Mouse (Mus musculus): ENCODE data around the gene Zbtb33. TPM values are rescaled to one million over a fixed set of nuclear protein-coding genes. Genes with fewer than 3 reads are reported as not detected.

Gene Zbtb33
- polyA plus RNA-seq, 1 experiment, result 7.9 TPM

- no peak for DNase-seq
- Histone ChIP-seq H3K27me3 (ENCODE audit: control insufficient read depth, insufficient read depth, low read length) (no peaks in the 10 kb centered on the region), H3K4me3 (replicated peaks; ENCODE audit: insufficient read depth, low read depth, low read length) (no peak overlapping the region), H3K27ac (ENCODE audit: insufficient read depth, low read length) (no peak overlapping the region), H3K4me1 (ENCODE audit: control insufficient read depth, insufficient read depth, low read length) (no peaks in the 10 kb centered on the region)
- TF ChIP-seq POLR2A (IDR thresholded peaks at IDR 0.05; ENCODE audit: borderline replicate concordance, insufficient read depth, low read length) (no peak), CTCF (IDR thresholded peaks at IDR 0.05; ENCODE audit: borderline replicate concordance, insufficient read depth, low read depth, low read length) (no peak)
- 78% methylated on average over 1 of the region's 1 CpGs for WGBS
Measured at GRCm38 (mm10) chrX:38229888-38230287, 40.3 kb downstream of the Zbtb33 start.

DNA sequence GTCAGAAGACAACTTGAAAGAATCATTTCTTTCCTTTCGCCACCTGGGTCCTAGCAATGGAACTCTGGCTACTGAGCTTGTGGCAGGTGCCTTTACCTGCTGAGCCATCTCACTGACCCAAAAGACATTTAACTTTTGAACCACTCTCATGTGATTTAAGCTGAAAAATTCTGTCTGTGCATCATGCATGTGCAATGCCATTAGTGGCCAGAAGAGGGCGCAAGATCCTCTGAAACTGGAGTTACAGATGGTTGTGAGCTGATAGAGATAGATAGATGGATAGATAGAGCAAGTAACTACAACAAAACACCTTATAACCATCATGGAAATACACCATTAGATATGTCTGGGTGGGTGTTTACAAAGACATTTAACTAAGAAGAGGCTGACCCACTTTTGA lies 48.1 kb downstream of the Zbtb33 start:
- TF ChIP-seq CTCF (IDR thresholded peaks at IDR 0.05; ENCODE audit: borderline replicate concordance, insufficient read depth, low read depth, low read length), result no peak
- no peak for TF ChIP-seq POLR2A (IDR thresholded peaks at IDR 0.05; ENCODE audit: borderline replicate concordance, insufficient read depth, low read length)
- Histone ChIP-seq H3K27ac (ENCODE audit: insufficient read depth, low read length) (no peak overlapping the region), H3K4me3 (replicated peaks; ENCODE audit: insufficient read depth, low read depth, low read length) (no peak overlapping the region), H3K4me1 (ENCODE audit: control insufficient read depth, insufficient read depth, low read length) (no peaks in the 10 kb centered on the region), H3K27me3 (ENCODE audit: control insufficient read depth, insufficient read depth, low read length) (no peaks in the 10 kb centered on the region)
- peak in 1 of 2 experiments; percentile 24 for DNase-seq
- 35% methylated on average over 2 of the region's 2 CpGs for WGBS

Other genes starting within 250 kb of the Zbtb33 start
- gene Btg1-ps1, start 171.0 kb upstream of the Zbtb33 start, polyA plus RNA-seq (2012; rRNA removed), result not detected in 2 replicates
- gene Btg1-ps2, start 146.7 kb upstream of the Zbtb33 start, polyA plus RNA-seq (2012; rRNA removed), result not detected in 2 replicates
- gene Rhox10, start 123.3 kb upstream of the Zbtb33 start, polyA plus RNA-seq (2012; rRNA removed), result not detected in 2 replicates
- gene Rhox11, start 104.7 kb upstream of the Zbtb33 start, polyA plus RNA-seq (2012; rRNA removed), result not detected in 2 replicates
- not detected in 2 replicates for gene Rhox12, start 78.9 kb upstream of the Zbtb33 start, polyA plus RNA-seq (2012; rRNA removed)
- gene Rhox13, start 68.6 kb upstream of the Zbtb33 start, polyA plus RNA-seq (2012; rRNA removed), result not detected in 2 replicates
- gene Tmem255a, start 62.6 kb downstream of the Zbtb33 start, polyA plus RNA-seq (2012; rRNA removed), result 44.8 and 51.5 TPM in 2 replicates
- gene Atp1b4, start 126.4 kb downstream of the Zbtb33 start, polyA plus RNA-seq (2012; rRNA removed), result not detected in 2 replicates

Measured in cerebellum, adult 2 months (tissue).